In the genomic region with DNA sequence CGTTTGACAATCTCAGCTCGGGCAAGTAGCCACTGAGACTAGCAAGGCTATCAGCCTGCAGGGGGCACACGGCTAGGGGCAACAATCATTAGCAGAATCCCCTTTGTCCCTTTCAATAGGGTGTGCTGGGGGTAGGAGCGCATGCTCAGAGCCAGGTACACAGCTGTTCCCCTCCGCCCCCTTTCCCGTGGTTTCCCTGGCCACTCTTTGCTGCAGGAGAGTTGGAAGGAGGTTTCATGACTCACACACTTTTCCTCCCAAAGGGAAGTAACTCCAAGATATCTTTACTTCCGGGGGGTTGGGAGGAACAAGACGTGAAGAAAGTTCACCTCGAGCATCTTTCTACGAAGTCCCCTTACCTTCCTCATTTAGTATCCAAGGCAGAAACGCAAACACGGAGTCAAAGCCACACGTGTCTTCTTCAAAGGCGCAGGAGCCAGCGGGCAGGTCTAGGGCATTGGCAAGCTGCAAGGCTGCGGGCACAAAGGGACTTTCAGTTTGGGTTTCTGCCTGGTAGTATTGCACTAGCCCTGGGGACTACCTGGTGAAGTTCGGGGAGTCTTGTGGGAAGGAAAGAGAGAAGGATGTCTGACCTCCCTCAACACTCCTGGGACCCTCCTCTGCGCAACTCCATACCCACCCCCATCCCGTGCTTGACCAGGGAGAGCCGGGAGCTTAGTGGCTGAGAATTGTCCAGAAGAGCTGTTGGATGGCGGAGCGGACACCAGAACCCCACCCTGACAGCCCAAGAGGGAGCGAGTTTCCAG, we compare ENCODE assay signal across 8 mouse cellular contexts. TPM values are rescaled to one million over a fixed set of nuclear protein-coding genes. Genes with fewer than 3 reads are reported as not detected.
DNase-seq lines count a peak whose midpoint lies in the region; ATAC-seq lines count a peak whose summit lies in the region.

No protein-coding gene starts in this region.

- no peaks in the 10 kb centered on the region for H3K9me3 ChIP-seq in embryonic facial prominence, embryonic 13.5 days
- H3K9me3 ChIP-seq in heart, embryonic 16.5 days (replicated peaks; ENCODE audit: control insufficient read depth, low read length) = 0 out of 2 replicates have a peak, but pooled peaks cover under 1% of the 10 kb centered on the region
- H3K9me3 ChIP-seq in limb, embryonic 10.5 days (replicated peaks) = no peaks in the 10 kb centered on the region
- no peaks in the 10 kb centered on the region for H3K9me3 ChIP-seq in stomach, embryonic 14.5 days (ENCODE audit: control insufficient read depth, low read depth, low read length)

- H3K4me1 ChIP-seq in embryonic facial prominence, embryonic 13.5 days = peaks cover 13% of the 10 kb centered on the region
- peaks cover 10% of the 10 kb centered on the region for H3K4me1 ChIP-seq in heart, embryonic 16.5 days (ENCODE audit: control insufficient read depth, insufficient read depth, low read length)
- H3K4me1 ChIP-seq in limb, embryonic 10.5 days = peaks cover 45% of the 10 kb centered on the region
- H3K4me1 ChIP-seq in stomach, embryonic 14.5 days (ENCODE audit: control insufficient read depth, insufficient read depth, low read length) = peaks cover 5% of the 10 kb centered on the region; the same call in 1 of the 2 replicates

- H3K4me2 ChIP-seq in embryonic facial prominence, embryonic 13.5 days = peak overlapping the region; percentile 92
- H3K4me2 ChIP-seq in heart, embryonic 16.5 days (ENCODE audit: low read depth, low read length) = peak overlapping the region; percentile 98
- H3K4me2 ChIP-seq in stomach, embryonic 14.5 days (replicated peaks; ENCODE audit: low read depth, low read length) = peak overlapping the region; percentile 97

- peak overlapping the region; percentile 64 for H3K9ac ChIP-seq in embryonic facial prominence, embryonic 13.5 days
- H3K9ac ChIP-seq in heart, embryonic 16.5 days (ENCODE audit: low read length) = peak overlapping the region; percentile 70
- H3K9ac ChIP-seq in stomach, embryonic 14.5 days (replicated peaks; ENCODE audit: low read depth, low read length) = peak overlapping the region; percentile 28; the same call in 1 of the 2 replicates

- ATAC-seq in embryonic facial prominence, embryonic 13.5 days (ENCODE audit: insufficient number of reproducible peaks, insufficient read depth, low FRiP score, low TSS enrichment, low read depth) = peak; percentile 52; the same call in 1 of the 2 replicates
- no peak for ATAC-seq in heart, embryonic 16.5 days (replicated peaks; ENCODE audit: extremely low read depth, insufficient read depth, low FRiP score)
- peak; percentile 40 for ATAC-seq in megakaryocyte progenitor cell, adult 5-6 weeks (replicated peaks; ENCODE audit: poor library complexity)
- 0 out of 2 replicates have a peak, but pooled peaks have one; percentile 42 for ATAC-seq in stomach, embryonic 14.5 days (ENCODE audit: insufficient number of reproducible peaks, insufficient read depth, low FRiP score, low read depth)

- H3K4me3 ChIP-seq in embryonic facial prominence, embryonic 13.5 days = peak overlapping the region; percentile 48
- peak overlapping the region; percentile 61 for H3K4me3 ChIP-seq in heart, embryonic 16.5 days (ENCODE audit: low read length)
- peak overlapping the region; percentile 60 for H3K4me3 ChIP-seq in limb, embryonic 10.5 days
- H3K4me3 ChIP-seq in stomach, embryonic 14.5 days (ENCODE audit: low read depth, low read length) = peak overlapping the region; percentile 28

- WGBS in embryonic facial prominence, embryonic 13.5 days = 2% methylated on average over 23 of the region's 23 CpGs
- whole genome bisulfite sequencing in heart, embryonic 16.5 days = 2% methylated on average over 23 of the region's 23 CpGs
- 1% methylated on average over 23 of the region's 23 CpGs for WGBS in limb, embryonic 10.5 days
- 3% methylated on average over 23 of the region's 23 CpGs for WGBS in stomach, embryonic 14.5 days

- peak; percentile 6 to 63 for DNase-seq in adrenal gland, adult (ENCODE audit: inconsistent age in 2 of 2, low spot score in 1 of 2)
- no peak for DNase-seq in adrenal gland, postnatal 4 days (ENCODE audit: low spot score in 2 of 2)
- DNase-seq in adrenal gland, postnatal 14 days = peak; percentile 53
- peak; percentile 63 for DNase-seq in limb, embryonic 10.5 days (ENCODE audit: low spot score)

- peaks cover 23% of the 10 kb centered on the region for H3K27me3 ChIP-seq in embryonic facial prominence, embryonic 13.5 days
- no peaks in the 10 kb centered on the region for H3K27me3 ChIP-seq in heart, embryonic 16.5 days (ENCODE audit: control insufficient read depth, insufficient read depth, low read length)
- 0 out of 2 replicates have a peak, but pooled peaks cover 8% of the 10 kb centered on the region for H3K27me3 ChIP-seq in limb, embryonic 10.5 days (ENCODE audit: low read depth, poor library complexity, severe bottlenecking)
- no peaks in the 10 kb centered on the region for H3K27me3 ChIP-seq in stomach, embryonic 14.5 days (ENCODE audit: control insufficient read depth, insufficient read depth, low read length)

- H3K36me3 ChIP-seq in embryonic facial prominence, embryonic 13.5 days = no peaks in the 10 kb centered on the region
- H3K36me3 ChIP-seq in heart, embryonic 16.5 days (ENCODE audit: control insufficient read depth, insufficient read depth) = no peaks in the 10 kb centered on the region
- no peaks in the 10 kb centered on the region for H3K36me3 ChIP-seq in limb, embryonic 10.5 days
- no peaks in the 10 kb centered on the region for H3K36me3 ChIP-seq in stomach, embryonic 14.5 days (ENCODE audit: control insufficient read depth, insufficient read depth, low read length)

- no peak overlapping the region for H3K27ac ChIP-seq in embryonic facial prominence, embryonic 13.5 days
- H3K27ac ChIP-seq in heart, embryonic 16.5 days (ENCODE audit: low read length) = no peak overlapping the region
- H3K27ac ChIP-seq in limb, embryonic 10.5 days = peak overlapping the region; percentile 79
- 0 out of 2 replicates have a peak overlapping the region, but pooled peaks have one; percentile 6 for H3K27ac ChIP-seq in stomach, embryonic 14.5 days (ENCODE audit: low read length)

RNA-seq across cellular contexts. Expression of a gene that starts 0.8 kb away (rescaled TPM):
- 1 to 10 TPM; 1.3 to 1.4 TPM for total RNA-seq in adrenal gland, postnatal 4 days (2021)
- total RNA-seq in adrenal gland, postnatal 14 days (2021) = 2.0 and 2.3 TPM in 2 replicates
- 1.0 and 1.3 TPM in 2 replicates for polyA plus RNA-seq in embryonic facial prominence, embryonic 13.5 days (2015; fragmentation: Nextera tagmentation; extraction: Ambion mirVana)
- polyA plus RNA-seq in heart, embryonic 16.5 days (2015; fragmentation: Nextera tagmentation; extraction: Ambion mirVana) = 1.6 and 1.8 TPM in 2 replicates
- polyA plus RNA-seq in limb, embryonic 10.5 days (2016; fragmentation: Nextera tagmentation; extraction: Ambion mirVana) = 2.0 and 2.3 TPM in 2 replicates
- total RNA-seq in megakaryocyte progenitor cell, adult 5-6 weeks (2015) = 0.20 and 0.35 TPM in 2 replicates
- 0.17 and 0.54 TPM in 2 replicates for total RNA-seq in megakaryocyte progenitor cell, adult 5-6 weeks (2017)
- polyA plus RNA-seq in stomach, embryonic 14.5 days (2014; fragmentation: Nextera tagmentation; extraction: Ambion mirVana) = 5.0 and 5.3 TPM in 2 replicates

Comparison
In these comparisons a context has a peak if more than half of its experiments do, and no peak if none do; other contexts are left out.
1. DNase-seq: peak in adrenal gland, adult (2 of 2), adrenal gland, postnatal 14 days (single experiment) and limb, embryonic 10.5 days (single experiment); none in adrenal gland, postnatal 4 days (0 of 2).
2. H3K27ac ChIP-seq: peak in limb, embryonic 10.5 days (single experiment) and stomach, embryonic 14.5 days (single experiment); none in embryonic facial prominence, embryonic 13.5 days (single experiment) and heart, embryonic 16.5 days (single experiment).
3. Peak in every context shown above with its lines, with median percentiles within 50 percentile points of each other: H3K4me2 ChIP-seq, H3K4me3 ChIP-seq and H3K9ac ChIP-seq.